In the genomic region with DNA sequence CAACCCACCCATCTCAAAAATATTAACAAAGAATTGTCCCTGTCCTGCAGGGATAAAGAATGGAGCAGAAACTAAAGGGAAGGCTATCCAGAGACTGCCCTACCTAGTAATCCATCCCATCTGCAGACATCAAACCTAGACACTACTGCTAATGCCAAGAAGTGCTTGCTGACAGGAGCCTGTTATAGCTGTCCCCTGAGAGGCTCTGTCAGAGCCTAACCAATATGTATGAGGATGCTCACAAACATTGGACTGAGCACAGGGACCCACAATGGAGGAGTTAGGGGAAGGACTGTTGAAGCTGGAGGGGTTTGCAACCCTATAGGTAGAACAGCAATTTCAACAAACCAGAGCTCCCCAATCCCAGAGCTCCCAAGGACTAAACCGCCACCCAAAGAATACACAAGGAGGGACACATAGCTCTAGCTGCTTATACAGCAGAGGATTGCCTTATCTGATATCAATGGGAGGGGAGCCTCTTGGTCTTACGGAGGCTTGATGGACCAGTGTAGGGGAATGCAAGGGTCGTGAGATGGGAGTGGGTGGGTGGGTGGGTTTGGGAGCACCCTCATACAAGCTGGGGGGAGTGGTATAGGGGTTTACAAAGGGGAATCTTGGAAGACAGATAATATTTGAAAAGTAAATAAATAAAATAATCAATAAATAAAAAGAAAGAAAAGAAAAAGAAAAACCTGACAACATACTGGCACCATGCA, we compare ENCODE assay signal across 23 mouse cellular contexts. TPM values are rescaled to one million over a fixed set of nuclear protein-coding genes. Genes with fewer than 3 reads are reported as not detected.
DNase-seq lines count a peak whose midpoint lies in the region; ATAC-seq and TF ChIP-seq lines count a peak whose summit lies in the region.
"Had no signal": no experiment of that assay in that cellular context is flagged by ENCODE, and none has a peak within 500 bp of the region (broad histone marks: within the 10 kb centered on the region; RNA-seq: fewer than 3 reads in every experiment).

No protein-coding gene starts in this region.

- 75% methylated on average over 3 of the region's 3 CpGs for WGBS in kidney, embryonic 16.5 days
- 81% methylated on average over 3 of the region's 3 CpGs for WGBS in stomach, embryonic 14.5 days
- WGBS in stomach, postnatal 0 days = 67% methylated on average over 3 of the region's 3 CpGs

- H3K36me3 ChIP-seq in kidney, embryonic 16.5 days (ENCODE audit: insufficient read depth, low read length) = no peaks in the 10 kb centered on the region
- H3K36me3 ChIP-seq in stomach, embryonic 14.5 days (ENCODE audit: control insufficient read depth, insufficient read depth, low read length) = no peaks in the 10 kb centered on the region
- no peaks in the 10 kb centered on the region for H3K36me3 ChIP-seq in stomach, postnatal 0 days (ENCODE audit: control insufficient read depth, insufficient read depth, low read length)
- H3K36me3 ChIP-seq: kidney, embryonic 15.5 days; liver, embryonic 12.5 days had no signal

- H3K9ac ChIP-seq in kidney, embryonic 16.5 days (replicated peaks; ENCODE audit: low read length) = no peak overlapping the region
- H3K9ac ChIP-seq in stomach, embryonic 14.5 days (replicated peaks; ENCODE audit: low read depth, low read length) = no peak overlapping the region
- H3K9ac ChIP-seq in stomach, postnatal 0 days (ENCODE audit: low read length) = no peak overlapping the region
- H3K9ac ChIP-seq: kidney, embryonic 15.5 days; liver, embryonic 12.5 days had no signal

- TF ChIP-seq EP300 in stomach, postnatal 0 days (optimal IDR thresholded peaks at IDR 0.05) = no peak

- no peak for TF ChIP-seq CTCF in stomach, postnatal 0 days (IDR thresholded peaks at IDR 0.05; ENCODE audit: low read depth)

- no peaks in the 10 kb centered on the region for H3K27me3 ChIP-seq in kidney, embryonic 16.5 days (ENCODE audit: insufficient read depth, low read length)
- H3K27me3 ChIP-seq in stomach, embryonic 14.5 days (ENCODE audit: control insufficient read depth, insufficient read depth, low read length) = no peaks in the 10 kb centered on the region
- H3K27me3 ChIP-seq in stomach, postnatal 0 days (ENCODE audit: control insufficient read depth, insufficient read depth, low read length) = no peaks in the 10 kb centered on the region
- H3K27me3 ChIP-seq: kidney, embryonic 15.5 days; liver, embryonic 12.5 days had no signal

- no peak overlapping the region for H3K4me3 ChIP-seq in kidney, embryonic 16.5 days (ENCODE audit: low read length)
- no peak overlapping the region for H3K4me3 ChIP-seq in stomach, embryonic 14.5 days (ENCODE audit: low read depth, low read length)
- no peak overlapping the region for H3K4me3 ChIP-seq in stomach, postnatal 0 days (ENCODE audit: low read depth, low read length)
- H3K4me3 ChIP-seq: kidney, embryonic 15.5 days; liver, embryonic 12.5 days had no signal

- no peak overlapping the region for H3K4me2 ChIP-seq in kidney, embryonic 16.5 days (replicated peaks; ENCODE audit: low read depth, low read length)
- no peak overlapping the region for H3K4me2 ChIP-seq in stomach, embryonic 14.5 days (replicated peaks; ENCODE audit: low read depth, low read length)
- no peak overlapping the region for H3K4me2 ChIP-seq in stomach, postnatal 0 days (replicated peaks; ENCODE audit: low read depth)
- H3K4me2 ChIP-seq: kidney, embryonic 15.5 days; liver, embryonic 12.5 days had no signal

- peak; percentile 82 for DNase-seq in heart, adult 11 months
- DNase-seq in heart, postnatal 4 days = no peak
- DNase-seq in kidney, adult 18-20 months = no peak
- DNase-seq in stomach, postnatal 0 days (ENCODE audit: low spot score) = no peak
- DNase-seq in ovary, postnatal 10 days (ENCODE audit: low spot score) = no peak
- DNase-seq: adrenal gland, postnatal 36 days; cerebellum, adult 11-12 months; cerebellum, postnatal 14 days; gastrocnemius, postnatal 25 days; lung, adult 2 months; right cerebral cortex, adult 18-20 months; thymus, postnatal 36 days had no signal

- peaks cover 5% of the 10 kb centered on the region; the same call in 1 of the 2 replicates for H3K9me3 ChIP-seq in kidney, embryonic 16.5 days (ENCODE audit: low read length)
- no peaks in the 10 kb centered on the region for H3K9me3 ChIP-seq in stomach, embryonic 14.5 days (ENCODE audit: control insufficient read depth, low read depth, low read length)
- no peaks in the 10 kb centered on the region for H3K9me3 ChIP-seq in stomach, postnatal 0 days (ENCODE audit: control insufficient read depth, low read length)
- H3K9me3 ChIP-seq: kidney, embryonic 15.5 days had no signal

- H3K4me1 ChIP-seq in kidney, embryonic 16.5 days (ENCODE audit: insufficient read depth, low read length) = no peaks in the 10 kb centered on the region
- no peaks in the 10 kb centered on the region for H3K4me1 ChIP-seq in stomach, embryonic 14.5 days (ENCODE audit: control insufficient read depth, insufficient read depth, low read length)
- no peaks in the 10 kb centered on the region for H3K4me1 ChIP-seq in stomach, postnatal 0 days (replicated peaks; ENCODE audit: control insufficient read depth, insufficient read depth)
- H3K4me1 ChIP-seq: kidney, embryonic 15.5 days; liver, embryonic 12.5 days had no signal

- peak; percentile 61; the same call in 1 of the 2 replicates for ATAC-seq in kidney, embryonic 16.5 days (ENCODE audit: low FRiP score, low TSS enrichment)
- ATAC-seq in stomach, embryonic 14.5 days (ENCODE audit: insufficient number of reproducible peaks, insufficient read depth, low FRiP score, low read depth) = peak; percentile 46; the same call in 1 of the 2 replicates
- ATAC-seq in stomach, postnatal 0 days (ENCODE audit: low FRiP score, low TSS enrichment) = no peak
- ATAC-seq: forebrain, embryonic 14.5 days; intestine, embryonic 16.5 days; liver, embryonic 12.5 days had no signal

- H3K27ac ChIP-seq in kidney, embryonic 16.5 days (ENCODE audit: low read length) = no peak overlapping the region
- no peak overlapping the region for H3K27ac ChIP-seq in stomach, embryonic 14.5 days (ENCODE audit: low read length)
- H3K27ac ChIP-seq in stomach, postnatal 0 days (replicated peaks) = no peak overlapping the region
- H3K27ac ChIP-seq: kidney, embryonic 15.5 days; liver, embryonic 12.5 days had no signal

RNA-seq across cellular contexts. Expression of a gene that starts 0.8 kb away (rescaled TPM):
- under 1 TPM in 1 of 2 experiments, not detected in 1; 0.23 TPM for total RNA-seq in heart, postnatal 4 days (2021)
- polyA plus RNA-seq in kidney, embryonic 16.5 days (2015; fragmentation: Nextera tagmentation; extraction: Ambion mirVana) = 0.11 TPM in 1 of 2 replicates, not detected in the other
- 0.15 TPM in 1 of 2 replicates, not detected in the other for polyA plus RNA-seq in stomach, embryonic 14.5 days (2014; fragmentation: Nextera tagmentation; extraction: Ambion mirVana)
- 0.17 and 0.30 TPM in 2 replicates for polyA plus RNA-seq in stomach, postnatal 0 days (2015; fragmentation: Nextera tagmentation; extraction: Ambion mirVana)
- total RNA-seq: gastrocnemius, postnatal 25 days; layer of hippocampus, postnatal 10 days; left cerebral cortex, adult 8-10 months had no signal
- polyA plus RNA-seq: C2C12; forebrain, embryonic 14.5 days; limb, embryonic 11.5 days; liver, embryonic 12.5 days; small intestine, adult 2 months had no signal
